Mouse (Mus musculus) liver, embryonic 16.5 days (tissue): ENCODE measurements at regions not wholly inside any gene's neighbourhood (a gene's known extent, or its start where the extent isn't known, plus 50 kb on each side); places are given as distances from the start of the nearest gene placed in this dataset.

Experiments
- ATAC-seq: fragments of 200-750 bp; cut with Nextera tagmentation; 2 replicates; pipeline ENCODE4 v1.8.0; 2017; ENCODE audit warnings: low read depth, mild to moderate bottlenecking, moderate number of reproducible peaks, moderate library complexity
- H3K27ac ChIP-seq: fragments of 300-500 bp; sonication (generic); 2 replicates; pipeline ENCODE4 v1.5.1; 2014; ENCODE audit warnings: mild to moderate bottlenecking, low read length
- H3K27me3 ChIP-seq: fragments of 300-500 bp; sonication (generic); 2 replicates; pipeline ENCODE4 v1.6.1; 2014; ENCODE audit warnings: low read depth, low read length, mixed read lengths; ENCODE audit not compliant: control insufficient read depth, insufficient read depth
- H3K36me3 ChIP-seq: fragments of 300-500 bp; sonication (generic); 2 replicates; pipeline ENCODE4 v1.6.1; 2014; ENCODE audit warnings: mild to moderate bottlenecking; ENCODE audit not compliant: control insufficient read depth, insufficient read depth
- H3K4me1 ChIP-seq: fragments of 300-500 bp; sonication (generic); 2 replicates; pipeline ENCODE4 v1.6.1; 2014; ENCODE audit warnings: low read depth, low read length, mixed read lengths; ENCODE audit not compliant: control insufficient read depth
- H3K4me2 ChIP-seq: fragments of 300-500 bp; sonication (generic); 2 replicates; pipeline ENCODE4 v1.6.1; 2014; ENCODE audit warnings: low read depth, low read length, mixed read lengths
- H3K4me3 ChIP-seq: fragments of 300-500 bp; sonication (generic); 2 replicates; pipeline ENCODE4 v1.5.1; 2014; ENCODE audit warnings: low read depth, mild to moderate bottlenecking, low read length
- H3K9ac ChIP-seq: fragments of 300-500 bp; sonication (generic); 2 replicates; pipeline ENCODE4 v1.6.1; 2014; ENCODE audit warnings: low read depth, low read length
- H3K9me3 ChIP-seq: fragments of 300-500 bp; sonication (generic); replicated peaks from 2 replicates; pipeline ENCODE4 v1.6.1; 2016; ENCODE audit warnings: low read length; ENCODE audit not compliant: control insufficient read depth
- WGBS: fragments of 180-500 bp; shearing (Covaris S2); extraction: QIAGEN DNeasy Blood & Tissue Kit; methylation state at CpG from one replicate; pipeline ENCODE4 v1.1.7; 2014; ENCODE audit not compliant: insufficient replicate concordance; 5-methylcytosine and 5-hydroxymethylcytosine counted together

GRCm38 (mm10) chr10:96925771-96926170 is 309.0 kb downstream of the Btg1 start:
- Histone ChIP-seq H3K36me3 (no peaks in the 10 kb centered on the region), H3K4me1 (no peaks in the 10 kb centered on the region), H3K4me3 (no peak overlapping the region), H3K27ac (no peak overlapping the region), H3K9ac (no peak overlapping the region), H3K4me2 (no peak overlapping the region), H3K27me3 (no peaks in the 10 kb centered on the region), H3K9me3 (no peaks in the 10 kb centered on the region)
- no peak for ATAC-seq
- 71% methylated on average over 2 of the region's 2 CpGs for WGBS

- Histone ChIP-seq H3K27ac (no peak overlapping the region), H3K9me3 (no peaks in the 10 kb centered on the region), H3K27me3 (no peaks in the 10 kb centered on the region), H3K4me3 (no peak overlapping the region), H3K4me2 (no peak overlapping the region), H3K9ac (no peak overlapping the region), H3K36me3 (no peaks in the 10 kb centered on the region), H3K4me1 (no peaks in the 10 kb centered on the region)
- WGBS: 54% methylated on average over 4 of the region's 4 CpGs
- ATAC-seq: no peak
These were observed 317.9 kb downstream of the Btg1 start for GRCm38 (mm10) chr10:96934661-96935060.

- ATAC-seq: no peak
- Histone ChIP-seq H3K36me3 (no peaks in the 10 kb centered on the region), H3K4me2 (no peak overlapping the region), H3K27ac (no peak overlapping the region), H3K9me3 (no peaks in the 10 kb centered on the region), H3K4me1 (no peaks in the 10 kb centered on the region), H3K9ac (no peak overlapping the region), H3K4me3 (no peak overlapping the region), H3K27me3 (no peaks in the 10 kb centered on the region)
- 66% methylated on average over 6 of the region's 6 CpGs for WGBS
These were observed 324.2 kb downstream of the Btg1 start for GRCm38 (mm10) chr10:96940887-96941518.

- no peak overlapping the region for H3K9ac ChIP-seq
- no peak overlapping the region for H3K4me3 ChIP-seq
- no peak overlapping the region for H3K27ac ChIP-seq
- no peaks in the 10 kb centered on the region for H3K36me3 ChIP-seq
- no peak overlapping the region for H3K4me2 ChIP-seq
- H3K27me3 ChIP-seq: no peaks in the 10 kb centered on the region
- H3K9me3 ChIP-seq: no peaks in the 10 kb centered on the region
- ATAC-seq: no peak
- WGBS: 72% methylated on average over 7 of the region's 7 CpGs
- H3K4me1 ChIP-seq: no peaks in the 10 kb centered on the region
These were observed 327.4 kb downstream of the Btg1 start for GRCm38 (mm10) chr10:96944229-96944628.

- WGBS: 60% methylated on average over 3 of the region's 3 CpGs
These were observed 331.2 kb downstream of the Btg1 start for GRCm38 (mm10) chr10:96947971-96948370.

GRCm38 (mm10) chr10:96948871-96949270 is 332.1 kb downstream of the Btg1 start:
- Histone ChIP-seq H3K9me3 (no peaks in the 10 kb centered on the region), H3K27ac (no peak overlapping the region), H3K4me3 (no peak overlapping the region), H3K36me3 (no peaks in the 10 kb centered on the region), H3K4me2 (no peak overlapping the region), H3K9ac (no peak overlapping the region), H3K27me3 (no peaks in the 10 kb centered on the region), H3K4me1 (no peaks in the 10 kb centered on the region)
- no peak for ATAC-seq
- 53% methylated on average over 2 of the region's 2 CpGs for WGBS

More at GRCm38 (mm10) chr10:96947971-96948370, 331.2 kb downstream of the Btg1 start:
- H3K9ac ChIP-seq: no peak overlapping the region
- no peak for ATAC-seq
- no peak overlapping the region for H3K27ac ChIP-seq
- no peaks in the 10 kb centered on the region for H3K36me3 ChIP-seq
- H3K27me3 ChIP-seq: no peaks in the 10 kb centered on the region
- no peaks in the 10 kb centered on the region for H3K9me3 ChIP-seq
- no peaks in the 10 kb centered on the region for H3K4me1 ChIP-seq
- H3K4me3 ChIP-seq: no peak overlapping the region
- H3K4me2 ChIP-seq: no peak overlapping the region

- H3K4me2 ChIP-seq: no peak overlapping the region
- no peak for ATAC-seq
- H3K4me3 ChIP-seq: no peak overlapping the region
- H3K9ac ChIP-seq: no peak overlapping the region
- WGBS: 37% methylated on average over 12 of the region's 12 CpGs
- H3K27ac ChIP-seq: no peak overlapping the region
- no peaks in the 10 kb centered on the region for H3K36me3 ChIP-seq
- H3K9me3 ChIP-seq: no peaks in the 10 kb centered on the region
- no peaks in the 10 kb centered on the region for H3K27me3 ChIP-seq
- no peaks in the 10 kb centered on the region for H3K4me1 ChIP-seq
These were observed 338.4 kb downstream of the Btg1 start for GRCm38 (mm10) chr10:96955036-96955775.

- Histone ChIP-seq H3K27me3 (no peaks in the 10 kb centered on the region), H3K4me1 (no peaks in the 10 kb centered on the region), H3K4me2 (no peak overlapping the region), H3K27ac (no peak overlapping the region), H3K9me3 (no peaks in the 10 kb centered on the region), H3K4me3 (no peak overlapping the region), H3K9ac (no peak overlapping the region), H3K36me3 (no peaks in the 10 kb centered on the region)
- 51% methylated on average over 16 of the region's 16 CpGs for WGBS
- ATAC-seq: no peak
These were observed 339.1 kb downstream of the Btg1 start for GRCm38 (mm10) chr10:96955776-96956448.

GRCm38 (mm10) chr10:96956449-96956834 is 339.6 kb downstream of the Btg1 start:
- Histone ChIP-seq H3K36me3 (no peaks in the 10 kb centered on the region), H3K27me3 (no peaks in the 10 kb centered on the region), H3K4me1 (no peaks in the 10 kb centered on the region), H3K9ac (no peak overlapping the region), H3K27ac (no peak overlapping the region), H3K9me3 (no peaks in the 10 kb centered on the region), H3K4me2 (no peak overlapping the region), H3K4me3 (no peak overlapping the region)
- ATAC-seq: no peak
- 67% methylated on average over 5 of the region's 5 CpGs for WGBS
